Mouse (Mus musculus): Measurements from ENCODE around the gene Ppp1cc.
"Not testable (repeated sequence)": the region's sequence is repeated elsewhere in the genome, so short reads cannot be mapped to it uniquely, and the experiment has no call there.

Gene Ppp1cc

GRCm38 (mm10) chr5:122165233-122165915 lies 7.3 kb downstream of the Ppp1cc start:
- no peak for DNase-seq (ENCODE audit: low read depth, low spot score)

- DNase-seq (ENCODE audit: low read depth, low spot score) = no peak
These were observed 8.6 kb downstream of the Ppp1cc start for GRCm38 (mm10) chr5:122166636-122167161.

- no peak for DNase-seq (ENCODE audit: low read depth, low spot score)
These were observed 10.4 kb downstream of the Ppp1cc start for GRCm38 (mm10) chr5:122168344-122169069.

GRCm38 (mm10) chr5:122171058-122171457 lies 13.0 kb downstream of the Ppp1cc start:
- no peak for DNase-seq (ENCODE audit: low read depth, low spot score)

GRCm38 (mm10) chr5:122175402-122175801 lies 17.3 kb downstream of the Ppp1cc start:
- DNase-seq (ENCODE audit: low read depth, low spot score) = no peak

GRCm38 (mm10) chr5:122175961-122176360 lies 17.9 kb downstream of the Ppp1cc start:
- DNase-seq (ENCODE audit: low read depth, low spot score) = no peak

- DNase-seq (ENCODE audit: low read depth, low spot score) = peak; percentile 46
These were observed 18.3 kb downstream of the Ppp1cc start for GRCm38 (mm10) chr5:122176398-122176797.

- no peak for DNase-seq (ENCODE audit: low read depth, low spot score)
These were observed 21.6 kb downstream of the Ppp1cc start for GRCm38 (mm10) chr5:122179665-122180064.

- DNase-seq (ENCODE audit: low read depth, low spot score) = no peak
These were observed 26.3 kb downstream of the Ppp1cc start for GRCm38 (mm10) chr5:122184283-122184806.

GRCm38 (mm10) chr5:122184858-122185257 lies 26.8 kb downstream of the Ppp1cc start:
- DNase-seq (ENCODE audit: low read depth, low spot score) = not testable (repeated sequence)

GRCm38 (mm10) chr5:122189115-122189514 lies 31.0 kb downstream of the Ppp1cc start:
- DNase-seq (ENCODE audit: low read depth, low spot score) = no peak

GRCm38 (mm10) chr5:122190465-122190864 lies 32.4 kb downstream of the Ppp1cc start:
- DNase-seq (ENCODE audit: low read depth, low spot score) = no peak

GRCm38 (mm10) chr5:122191269-122192063 lies 33.4 kb downstream of the Ppp1cc start:
- DNase-seq (ENCODE audit: low read depth, low spot score) = no peak

GRCm38 (mm10) chr5:122192347-122192746 lies 34.3 kb downstream of the Ppp1cc start:
- DNase-seq (ENCODE audit: low read depth, low spot score) = no peak

- DNase-seq (ENCODE audit: low read depth, low spot score) = no peak
These were observed 42.8 kb downstream of the Ppp1cc start for GRCm38 (mm10) chr5:122200872-122201271.

- DNase-seq (ENCODE audit: low read depth, low spot score) = no peak
These were observed 43.8 kb downstream of the Ppp1cc start for GRCm38 (mm10) chr5:122201904-122202303.

GRCm38 (mm10) chr5:122204180-122204579 lies 46.1 kb downstream of the Ppp1cc start:
- DNase-seq (ENCODE audit: low read depth, low spot score) = no peak

- no peak for DNase-seq (ENCODE audit: low read depth, low spot score)
These were observed 48.4 kb downstream of the Ppp1cc start, which contains the start of gene Hvcn1 for GRCm38 (mm10) chr5:122206475-122206874. TSS of gene Hvcn1 (plus strand) at chr5:122206804.

- no peak for DNase-seq (ENCODE audit: low read depth, low spot score)
These were observed 50.8 kb downstream of the Ppp1cc start for GRCm38 (mm10) chr5:122208909-122209308.

GRCm38 (mm10) chr5:122209591-122210368 lies 51.7 kb downstream of the Ppp1cc start:
- DNase-seq (ENCODE audit: low read depth, low spot score) = peak; percentile 76

- no peak for DNase-seq (ENCODE audit: low read depth, low spot score)
These were observed 52.8 kb downstream of the Ppp1cc start for GRCm38 (mm10) chr5:122210890-122211289.

Measured in forelimb bud, embryonic 11.5 days (tissue).